ENCODE assay signal across 10 mouse cellular contexts in the genomic region with DNA sequence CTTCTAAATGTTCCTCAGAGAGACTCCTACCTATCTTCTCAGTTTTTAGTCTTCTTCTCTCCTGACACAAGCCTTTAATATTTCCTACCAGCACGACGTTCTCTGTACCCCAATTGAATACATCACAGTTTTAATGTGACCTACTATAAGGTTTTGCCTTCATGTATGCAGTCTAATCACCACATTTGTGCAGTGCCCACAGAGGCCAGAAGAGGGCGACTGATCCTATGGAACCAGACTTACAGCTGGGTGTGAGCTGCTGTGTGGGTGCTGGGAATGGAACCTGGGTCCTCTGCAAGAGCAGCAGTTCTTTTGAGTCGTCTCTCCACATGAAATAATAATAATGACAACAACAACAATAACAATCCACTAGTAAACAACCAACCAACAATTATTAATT. TPM values are rescaled to one million over a fixed set of nuclear protein-coding genes. Genes with fewer than 3 reads are reported as not detected.
DNase-seq lines count a peak whose midpoint lies in the region; ATAC-seq and TF ChIP-seq lines count a peak whose summit lies in the region.
"Had no signal": no experiment of that assay in that cellular context is flagged by ENCODE, and none has a peak within 500 bp of the region (broad histone marks: within the 10 kb centered on the region; RNA-seq: fewer than 3 reads in every experiment).

No protein-coding gene starts in this region.

- H3K4me3 ChIP-seq in forebrain, postnatal 0 days (ENCODE audit: low read depth, low read length) = no peak overlapping the region
- no peak overlapping the region for H3K4me3 ChIP-seq in forebrain, embryonic 10.5 days
- no peak overlapping the region for H3K4me3 ChIP-seq in midbrain, embryonic 11.5 days (ENCODE audit: low read depth, low read length)
- no peak overlapping the region for H3K4me3 ChIP-seq in midbrain, embryonic 13.5 days (replicated peaks)
- H3K4me3 ChIP-seq in hindbrain, postnatal 0 days (ENCODE audit: low read length) = no peak overlapping the region
- H3K4me3 ChIP-seq: erythroblast, embryonic 14.5 days had no signal

- DNase-seq in forebrain, postnatal 0 days = no peak
- no peak for DNase-seq in forebrain, embryonic 10.5 days (ENCODE audit: extremely low spot score, low spot score)
- peak; percentile 94 for DNase-seq in midbrain, embryonic 11.5 days (ENCODE audit: low spot score, missing footprints)
- DNase-seq in hindbrain, postnatal 0 days (ENCODE audit: low spot score) = peak; percentile 16
- DNase-seq in thymus, postnatal 14 days = peak; percentile 58
- DNase-seq in spleen, postnatal 36 days (ENCODE audit: low spot score in 2 of 2) = no peak

- H3K9me3 ChIP-seq in forebrain, postnatal 0 days (ENCODE audit: low read length) = no peaks in the 10 kb centered on the region
- 0 out of 2 replicates have a peak, but pooled peaks cover 2% of the 10 kb centered on the region for H3K9me3 ChIP-seq in forebrain, embryonic 10.5 days
- no peaks in the 10 kb centered on the region for H3K9me3 ChIP-seq in midbrain, embryonic 11.5 days (ENCODE audit: control insufficient read depth, low read length)
- no peaks in the 10 kb centered on the region for H3K9me3 ChIP-seq in midbrain, embryonic 13.5 days
- H3K9me3 ChIP-seq in hindbrain, postnatal 0 days (ENCODE audit: low read length) = no peaks in the 10 kb centered on the region

- no peak for ATAC-seq in forebrain, postnatal 0 days
- no peak for ATAC-seq in midbrain, embryonic 11.5 days (ENCODE audit: low FRiP score)
- ATAC-seq in midbrain, embryonic 13.5 days = no peak
- no peak for ATAC-seq in hindbrain, postnatal 0 days
- ATAC-seq in inflammation-experienced regulatory T-cells, adult 6 months = no peak

- H3K27me3 ChIP-seq in forebrain, postnatal 0 days (ENCODE audit: insufficient read depth, low read length) = no peaks in the 10 kb centered on the region
- no peaks in the 10 kb centered on the region for H3K27me3 ChIP-seq in forebrain, embryonic 10.5 days (ENCODE audit: poor library complexity, severe bottlenecking)
- no peaks in the 10 kb centered on the region for H3K27me3 ChIP-seq in midbrain, embryonic 11.5 days (ENCODE audit: control insufficient read depth, insufficient read depth, low read length)
- no peaks in the 10 kb centered on the region for H3K27me3 ChIP-seq in midbrain, embryonic 13.5 days
- no peaks in the 10 kb centered on the region for H3K27me3 ChIP-seq in hindbrain, postnatal 0 days (ENCODE audit: insufficient read depth, low read length)

- no peak overlapping the region for H3K9ac ChIP-seq in forebrain, postnatal 0 days
- H3K9ac ChIP-seq in midbrain, embryonic 11.5 days (ENCODE audit: low read length) = no peak overlapping the region
- no peak overlapping the region for H3K9ac ChIP-seq in midbrain, embryonic 13.5 days (replicated peaks)
- no peak overlapping the region for H3K9ac ChIP-seq in hindbrain, postnatal 0 days (replicated peaks; ENCODE audit: low read length)

- no peak overlapping the region for H3K27ac ChIP-seq in forebrain, postnatal 0 days (ENCODE audit: low read depth, low read length)
- H3K27ac ChIP-seq in forebrain, embryonic 10.5 days = no peak overlapping the region
- no peak overlapping the region for H3K27ac ChIP-seq in midbrain, embryonic 11.5 days (ENCODE audit: low read depth, low read length)
- H3K27ac ChIP-seq in midbrain, embryonic 13.5 days = no peak overlapping the region
- H3K27ac ChIP-seq in hindbrain, postnatal 0 days = no peak overlapping the region

- WGBS in forebrain, postnatal 0 days = 62% methylated on average over 4 of the region's 4 CpGs
- 59% methylated on average over 4 of the region's 4 CpGs for WGBS in forebrain, embryonic 10.5 days
- WGBS in midbrain, embryonic 11.5 days = 59% methylated on average over 4 of the region's 4 CpGs
- WGBS in midbrain, embryonic 13.5 days = 61% methylated on average over 4 of the region's 4 CpGs
- 65% methylated on average over 4 of the region's 4 CpGs for WGBS in hindbrain, postnatal 0 days

- H3K4me2 ChIP-seq in forebrain, postnatal 0 days (ENCODE audit: low read depth) = no peak overlapping the region
- no peak overlapping the region for H3K4me2 ChIP-seq in midbrain, embryonic 11.5 days
- no peak overlapping the region for H3K4me2 ChIP-seq in midbrain, embryonic 13.5 days (replicated peaks)
- H3K4me2 ChIP-seq in hindbrain, postnatal 0 days (ENCODE audit: low read depth, low read length) = no peak overlapping the region

- no peaks in the 10 kb centered on the region for H3K36me3 ChIP-seq in forebrain, postnatal 0 days (ENCODE audit: insufficient read depth)
- H3K36me3 ChIP-seq in forebrain, embryonic 10.5 days (replicated peaks) = no peaks in the 10 kb centered on the region
- no peaks in the 10 kb centered on the region for H3K36me3 ChIP-seq in midbrain, embryonic 11.5 days (ENCODE audit: control insufficient read depth, insufficient read depth, low read length)
- H3K36me3 ChIP-seq in midbrain, embryonic 13.5 days = no peaks in the 10 kb centered on the region
- no peaks in the 10 kb centered on the region for H3K36me3 ChIP-seq in hindbrain, postnatal 0 days (ENCODE audit: insufficient read depth, low read length)

- no peaks in the 10 kb centered on the region for H3K4me1 ChIP-seq in forebrain, postnatal 0 days (ENCODE audit: insufficient read depth)
- H3K4me1 ChIP-seq in forebrain, embryonic 10.5 days = no peaks in the 10 kb centered on the region
- H3K4me1 ChIP-seq in midbrain, embryonic 11.5 days (ENCODE audit: control insufficient read depth, insufficient read depth, low read length) = no peaks in the 10 kb centered on the region
- no peaks in the 10 kb centered on the region for H3K4me1 ChIP-seq in midbrain, embryonic 13.5 days (replicated peaks)
- H3K4me1 ChIP-seq in hindbrain, postnatal 0 days (ENCODE audit: insufficient read depth, low read length) = no peaks in the 10 kb centered on the region

- peak; percentile 46 for TF ChIP-seq CTCF in forebrain, postnatal 0 days (IDR thresholded peaks at IDR 0.05; ENCODE audit: low read depth)
- peak; percentile 43; the same call in 1 of the 2 replicates for TF ChIP-seq CTCF in hindbrain, postnatal 0 days (IDR thresholded peaks at IDR 0.05; ENCODE audit: low read depth)

RNA-seq across cellular contexts. Expression of a gene that starts 11.1 kb away (rescaled TPM):
- total RNA-seq in forebrain, postnatal 0 days (2014; rRNA removed) = not detected in 2 replicates
- polyA plus RNA-seq in forebrain, postnatal 0 days (2015; fragmentation: Nextera tagmentation; extraction: Ambion mirVana) = not detected in 2 replicates
- polyA plus RNA-seq in forebrain, embryonic 10.5 days (2016; fragmentation: Nextera tagmentation; extraction: Ambion mirVana) = not detected in 2 replicates
- not detected in 2 replicates for polyA plus RNA-seq in midbrain, embryonic 11.5 days (2014; fragmentation: Nextera tagmentation; extraction: Ambion mirVana)
- not detected in 2 replicates for polyA plus RNA-seq in midbrain, embryonic 13.5 days (2015; fragmentation: Nextera tagmentation; extraction: Ambion mirVana)
- not detected in 2 replicates for total RNA-seq in hindbrain, postnatal 0 days (2014; rRNA removed)
- polyA plus RNA-seq in hindbrain, postnatal 0 days (2015; fragmentation: Nextera tagmentation; extraction: Ambion mirVana) = not detected in 2 replicates
- polyA plus RNA-seq in inflammation-experienced regulatory T-cells, adult 6 months (2017; shearing (Covaris generic)) = not detected
- total RNA-seq: left cerebral cortex, adult 18-20 months had no signal
- polyA plus RNA-seq: erythroblast, embryonic 14.5 days had no signal

RNA-seq across cellular contexts. Expression of a gene that starts 18.0 kb away (rescaled TPM):
- 38.7 and 50.9 TPM in 2 replicates for total RNA-seq in forebrain, postnatal 0 days (2014; rRNA removed)
- 39.5 and 42.8 TPM in 2 replicates for polyA plus RNA-seq in forebrain, postnatal 0 days (2015; fragmentation: Nextera tagmentation; extraction: Ambion mirVana)
- polyA plus RNA-seq in forebrain, embryonic 10.5 days (2016; fragmentation: Nextera tagmentation; extraction: Ambion mirVana) = 0.07 and 0.15 TPM in 2 replicates
- 0.36 and 0.39 TPM in 2 replicates for polyA plus RNA-seq in midbrain, embryonic 11.5 days (2014; fragmentation: Nextera tagmentation; extraction: Ambion mirVana)
- 6.7 and 6.8 TPM in 2 replicates for polyA plus RNA-seq in midbrain, embryonic 13.5 days (2015; fragmentation: Nextera tagmentation; extraction: Ambion mirVana)
- total RNA-seq in hindbrain, postnatal 0 days (2014; rRNA removed) = 37.2 and 38.6 TPM in 2 replicates
- 14.6 and 18.9 TPM in 2 replicates for polyA plus RNA-seq in hindbrain, postnatal 0 days (2015; fragmentation: Nextera tagmentation; extraction: Ambion mirVana)
- not detected for polyA plus RNA-seq in inflammation-experienced regulatory T-cells, adult 6 months (2017; shearing (Covaris generic))
- polyA plus RNA-seq: erythroblast, embryonic 14.5 days had no signal

RNA-seq across cellular contexts. Expression of a gene that starts 29.6 kb away (rescaled TPM):
- total RNA-seq in forebrain, postnatal 0 days (2014; rRNA removed) = not detected in 2 replicates
- not detected in 2 replicates for polyA plus RNA-seq in forebrain, postnatal 0 days (2015; fragmentation: Nextera tagmentation; extraction: Ambion mirVana)
- not detected in 2 replicates for polyA plus RNA-seq in forebrain, embryonic 10.5 days (2016; fragmentation: Nextera tagmentation; extraction: Ambion mirVana)
- polyA plus RNA-seq in midbrain, embryonic 11.5 days (2014; fragmentation: Nextera tagmentation; extraction: Ambion mirVana) = not detected in 2 replicates
- not detected in 2 replicates for polyA plus RNA-seq in midbrain, embryonic 13.5 days (2015; fragmentation: Nextera tagmentation; extraction: Ambion mirVana)
- total RNA-seq in hindbrain, postnatal 0 days (2014; rRNA removed) = not detected in 2 replicates
- not detected in 2 replicates for polyA plus RNA-seq in hindbrain, postnatal 0 days (2015; fragmentation: Nextera tagmentation; extraction: Ambion mirVana)
- polyA plus RNA-seq in inflammation-experienced regulatory T-cells, adult 6 months (2017; shearing (Covaris generic)) = not detected
- total RNA-seq: left cerebral cortex, adult 18-20 months had no signal
- polyA plus RNA-seq: erythroblast, embryonic 14.5 days had no signal

RNA-seq across cellular contexts. Expression of a gene that starts 41.5 kb away (rescaled TPM):
- not detected in 2 replicates for total RNA-seq in forebrain, postnatal 0 days (2014; rRNA removed)
- polyA plus RNA-seq in forebrain, postnatal 0 days (2015; fragmentation: Nextera tagmentation; extraction: Ambion mirVana) = not detected in 2 replicates
- polyA plus RNA-seq in forebrain, embryonic 10.5 days (2016; fragmentation: Nextera tagmentation; extraction: Ambion mirVana) = not detected in 2 replicates
- not detected in 2 replicates for polyA plus RNA-seq in midbrain, embryonic 11.5 days (2014; fragmentation: Nextera tagmentation; extraction: Ambion mirVana)
- polyA plus RNA-seq in midbrain, embryonic 13.5 days (2015; fragmentation: Nextera tagmentation; extraction: Ambion mirVana) = not detected in 2 replicates
- not detected in 2 replicates for total RNA-seq in hindbrain, postnatal 0 days (2014; rRNA removed)
- polyA plus RNA-seq in hindbrain, postnatal 0 days (2015; fragmentation: Nextera tagmentation; extraction: Ambion mirVana) = not detected in 2 replicates
- polyA plus RNA-seq in inflammation-experienced regulatory T-cells, adult 6 months (2017; shearing (Covaris generic)) = not detected
- total RNA-seq: left cerebral cortex, adult 18-20 months had no signal
- polyA plus RNA-seq: erythroblast, embryonic 14.5 days had no signal

RNA-seq across cellular contexts. Expression of a gene that starts 53.1 kb away (rescaled TPM):
- not detected in 2 replicates for total RNA-seq in forebrain, postnatal 0 days (2014; rRNA removed)
- not detected in 2 replicates for polyA plus RNA-seq in forebrain, postnatal 0 days (2015; fragmentation: Nextera tagmentation; extraction: Ambion mirVana)
- not detected in 2 replicates for polyA plus RNA-seq in forebrain, embryonic 10.5 days (2016; fragmentation: Nextera tagmentation; extraction: Ambion mirVana)
- polyA plus RNA-seq in midbrain, embryonic 11.5 days (2014; fragmentation: Nextera tagmentation; extraction: Ambion mirVana) = not detected in 2 replicates
- not detected in 2 replicates for polyA plus RNA-seq in midbrain, embryonic 13.5 days (2015; fragmentation: Nextera tagmentation; extraction: Ambion mirVana)
- not detected in 2 replicates for total RNA-seq in hindbrain, postnatal 0 days (2014; rRNA removed)
- polyA plus RNA-seq in hindbrain, postnatal 0 days (2015; fragmentation: Nextera tagmentation; extraction: Ambion mirVana) = not detected in 2 replicates
- not detected for polyA plus RNA-seq in inflammation-experienced regulatory T-cells, adult 6 months (2017; shearing (Covaris generic))
- total RNA-seq: left cerebral cortex, adult 18-20 months had no signal
- polyA plus RNA-seq: erythroblast, embryonic 14.5 days had no signal

Comparison
In these comparisons a context has a peak if more than half of its experiments do, and no peak if none do; other contexts are left out.
1. DNase-seq: peak in midbrain, embryonic 11.5 days (single experiment), hindbrain, postnatal 0 days (single experiment) and thymus, postnatal 14 days (single experiment); none in forebrain, postnatal 0 days (single experiment), forebrain, embryonic 10.5 days (single experiment) and spleen, postnatal 36 days (0 of 2).